Mouse (Mus musculus) thymus, postnatal 25 days (tissue): ENCODE measurements around the gene Fam84b.
"Not testable (repeated sequence)": the region's sequence is repeated elsewhere in the genome, so short reads cannot be mapped to it uniquely, and the experiment has no call there.

ENCODE experiments used
- DNase-seq: peaks from one replicate; pipeline ENCODE4 v3.0.0; 2022

Fam84b gene

DNA sequence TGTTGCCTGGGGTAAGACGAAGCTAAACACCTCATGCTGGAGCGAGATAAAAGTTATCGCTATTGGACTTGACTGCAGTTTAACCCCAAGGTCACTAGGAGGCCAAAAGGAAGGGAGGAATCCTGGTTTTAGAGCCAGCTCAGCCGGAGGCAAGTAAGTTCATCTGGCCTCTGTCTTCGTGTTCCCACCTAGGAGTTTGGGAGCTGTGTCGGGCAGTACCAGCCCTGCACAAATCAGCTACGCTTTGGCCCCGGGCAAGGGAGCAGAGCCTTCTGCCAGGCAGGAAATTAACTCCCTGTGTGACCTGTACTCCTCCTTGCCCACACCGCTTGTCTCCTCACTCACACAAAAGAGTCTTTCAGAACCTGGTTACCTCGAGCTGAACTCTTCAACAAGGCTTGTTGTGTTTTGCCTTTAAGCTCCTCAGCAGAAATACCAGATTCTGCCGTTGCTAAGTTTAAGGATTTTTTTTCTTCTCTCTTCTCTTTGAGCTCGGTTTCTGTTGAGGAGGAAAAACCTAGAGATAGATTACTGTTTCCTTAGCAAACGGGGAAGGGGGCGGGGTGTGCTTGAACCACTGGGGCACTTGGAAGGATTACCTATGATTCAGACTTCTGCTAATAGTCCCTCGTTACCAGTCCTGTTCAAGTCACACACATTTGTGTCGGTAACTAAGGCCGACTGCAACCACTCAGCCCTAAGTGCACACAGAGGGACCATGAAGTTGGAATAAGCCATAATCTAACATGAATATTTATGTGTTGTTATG, at the start of gene Fam84b:
TSS of gene Fam84b (minus strand) at position 548 of the 769 bp plus-strand sequence.
- no peak for DNase-seq

GRCm38 (mm10) chr15:60898187-60898965, 44.8 kb upstream of the Fam84b start:
- no peak for DNase-seq

- DNase-seq: no peak
These were observed 42.5 kb upstream of the Fam84b start for GRCm38 (mm10) chr15:60896040-60896439.

GRCm38 (mm10) chr15:60892976-60893463, 39.4 kb upstream of the Fam84b start:
- DNase-seq: no peak

DNA sequence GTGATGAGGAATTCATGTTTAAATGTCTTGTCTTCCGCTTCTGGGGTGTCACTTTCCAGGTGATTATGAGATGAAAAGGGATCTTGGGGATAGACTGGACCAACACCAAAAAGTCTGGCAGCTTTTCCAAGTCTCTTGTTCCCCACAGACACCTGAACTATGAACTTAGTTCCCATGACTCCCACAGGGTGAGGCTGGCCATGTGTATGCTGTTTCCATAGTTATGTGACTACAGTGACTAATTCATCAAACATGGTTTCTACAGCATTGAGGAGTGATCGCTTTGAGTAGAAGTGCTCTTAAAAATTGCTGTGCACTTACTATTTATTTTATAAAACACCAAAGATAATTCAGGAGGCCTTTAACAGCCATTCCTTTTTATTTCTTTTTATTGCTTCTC, 35.1 kb upstream of the Fam84b start:
- DNase-seq: no peak

- no peak for DNase-seq
These were observed 22.1 kb upstream of the Fam84b start for GRCm38 (mm10) chr15:60875721-60876120.

- DNase-seq: no peak
These were observed 8.8 kb upstream of the Fam84b start for GRCm38 (mm10) chr15:60862417-60862816.

DNA sequence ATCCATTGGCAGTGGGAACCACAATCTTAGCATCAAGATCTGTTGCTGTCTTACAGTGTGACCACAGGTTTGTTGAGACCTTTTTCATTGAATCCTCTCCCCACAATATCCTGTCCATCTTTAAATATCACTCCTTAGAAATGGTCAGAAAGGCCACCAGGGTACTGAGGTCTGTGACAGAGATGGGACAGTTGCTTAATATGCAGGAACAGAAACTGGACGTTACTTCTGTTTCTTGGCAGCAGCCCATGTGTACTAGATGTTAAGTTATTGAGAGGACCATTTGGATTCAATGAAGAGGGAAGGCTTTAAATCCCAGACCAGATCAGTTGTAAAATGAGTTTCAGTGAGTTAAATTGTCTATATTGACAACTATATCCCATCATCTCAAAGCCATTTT, 1.5 kb upstream of the Fam84b start:
- no peak for DNase-seq

DNA sequence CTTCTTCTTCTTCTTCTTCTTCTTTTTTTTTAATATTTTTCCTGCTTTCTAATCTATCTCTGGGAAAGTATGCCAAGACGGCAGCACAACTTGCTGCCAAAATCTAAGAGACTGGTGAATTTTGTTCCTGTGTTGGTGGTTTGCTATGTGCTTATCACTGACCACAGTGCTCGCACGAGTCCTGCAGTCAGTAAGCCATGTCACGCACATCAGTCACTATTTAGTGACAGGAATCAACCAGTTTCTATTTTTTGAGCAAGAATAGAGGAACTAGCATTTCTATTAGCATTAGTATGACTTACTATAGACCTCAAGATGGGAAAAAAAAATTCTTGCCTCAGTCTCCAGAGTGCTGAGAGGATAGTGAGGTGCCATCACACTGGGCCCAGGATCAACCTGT, 573 bp upstream of the Fam84b start:
- no peak for DNase-seq

- DNase-seq: no peak
These were observed 4.9 kb downstream of the Fam84b start for GRCm38 (mm10) chr15:60848630-60849029.

GRCm38 (mm10) chr15:60846291-60846690, 7.3 kb downstream of the Fam84b start:
- no peak for DNase-seq

- no peak for DNase-seq
These were observed 7.7 kb downstream of the Fam84b start for GRCm38 (mm10) chr15:60845886-60846285.

DNA sequence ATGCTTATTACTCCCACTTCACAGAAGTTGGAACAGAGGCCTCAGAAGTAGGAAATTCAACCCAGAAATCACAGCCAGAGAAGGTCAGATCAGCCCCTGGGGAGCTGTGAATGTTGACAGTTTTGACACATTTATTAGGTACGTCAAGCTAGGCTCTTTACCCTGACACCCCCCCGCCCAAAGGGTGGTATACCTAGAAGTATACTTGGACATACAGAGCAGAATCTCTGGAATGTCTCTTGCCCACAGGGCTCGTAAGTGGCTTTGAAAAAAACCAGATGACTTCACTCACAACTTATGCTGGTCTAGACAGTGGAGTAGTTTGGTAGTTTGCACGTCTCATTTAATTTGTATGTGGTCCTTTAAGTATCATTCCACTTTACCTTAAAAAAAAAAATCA, 11.8 kb downstream of the Fam84b start:
- DNase-seq: no peak

DNA sequence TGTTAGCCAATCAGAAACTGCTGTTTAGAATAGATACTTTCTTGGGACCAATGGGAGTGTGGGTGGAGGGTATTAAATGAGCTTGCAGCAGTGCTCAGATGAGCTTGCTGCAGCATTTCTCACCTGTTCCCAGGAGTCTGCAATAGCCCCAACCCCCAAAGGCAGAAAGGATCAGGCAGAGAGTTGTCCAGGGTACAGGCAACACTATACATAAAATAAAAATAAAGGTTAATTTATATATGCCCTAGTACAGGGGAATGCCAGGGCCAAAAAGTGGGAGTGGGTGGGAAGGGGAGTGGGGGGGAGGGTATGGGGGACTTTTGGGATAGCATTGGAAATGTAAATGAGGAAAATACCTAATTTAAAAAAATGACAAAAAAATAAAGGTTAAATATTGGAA, 12.3 kb downstream of the Fam84b start:
- DNase-seq: not testable (repeated sequence)

DNA sequence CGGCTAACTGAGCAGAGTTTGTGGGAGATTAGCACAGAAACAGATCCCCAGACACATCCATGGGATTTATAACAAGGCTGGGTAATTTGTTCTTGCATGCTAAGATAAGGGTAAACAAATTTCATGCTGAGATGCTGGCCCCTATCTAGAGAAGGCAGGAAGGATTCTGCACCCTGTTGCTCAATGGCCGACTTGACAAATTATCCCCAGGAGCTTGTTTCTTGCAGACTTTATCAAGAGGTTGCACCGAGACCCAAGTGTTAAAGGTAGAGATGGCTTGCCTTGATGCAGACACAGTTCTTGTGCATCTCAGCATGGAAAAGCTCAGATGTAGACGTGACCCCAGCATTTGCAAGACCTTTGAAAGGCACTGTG, 13.3 kb downstream of the Fam84b start:
- DNase-seq: no peak

DNA sequence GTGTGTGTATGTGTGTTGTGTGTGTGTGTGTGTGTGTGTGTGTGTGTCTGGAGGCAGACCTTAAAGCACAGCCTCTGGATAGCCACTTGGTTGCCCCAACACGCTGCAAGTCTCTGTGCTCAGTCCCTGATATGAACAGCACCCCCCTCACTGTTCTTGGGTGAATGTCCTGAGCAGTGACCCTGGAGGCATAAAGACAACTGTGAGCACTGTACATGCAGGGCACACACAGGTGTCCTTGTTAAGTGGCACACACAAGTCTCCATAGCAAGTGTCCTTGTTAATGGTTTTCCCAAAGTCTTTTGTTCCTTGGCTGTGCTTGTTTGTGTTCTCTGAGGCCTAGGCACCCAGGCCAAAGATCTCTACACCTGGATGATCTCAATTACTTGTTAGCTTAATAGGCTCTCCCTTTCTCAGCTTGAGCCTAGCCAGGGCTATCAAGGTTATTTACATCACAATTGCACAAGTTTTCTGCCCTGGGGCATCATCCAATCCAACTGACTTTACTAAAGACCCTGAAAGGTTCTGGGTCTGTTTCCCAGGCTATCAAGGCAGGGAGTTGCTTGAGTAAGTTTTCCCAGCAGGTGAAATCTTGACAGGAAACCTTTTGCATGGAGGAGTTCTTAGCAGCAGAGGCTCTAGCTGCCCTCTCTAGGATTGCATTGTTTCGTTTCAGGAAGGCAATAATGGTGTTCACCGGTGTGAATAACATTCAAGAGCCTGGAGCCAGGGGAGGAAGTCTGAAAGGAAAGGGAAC, 13.9 kb downstream of the Fam84b start:
- no peak for DNase-seq

DNA sequence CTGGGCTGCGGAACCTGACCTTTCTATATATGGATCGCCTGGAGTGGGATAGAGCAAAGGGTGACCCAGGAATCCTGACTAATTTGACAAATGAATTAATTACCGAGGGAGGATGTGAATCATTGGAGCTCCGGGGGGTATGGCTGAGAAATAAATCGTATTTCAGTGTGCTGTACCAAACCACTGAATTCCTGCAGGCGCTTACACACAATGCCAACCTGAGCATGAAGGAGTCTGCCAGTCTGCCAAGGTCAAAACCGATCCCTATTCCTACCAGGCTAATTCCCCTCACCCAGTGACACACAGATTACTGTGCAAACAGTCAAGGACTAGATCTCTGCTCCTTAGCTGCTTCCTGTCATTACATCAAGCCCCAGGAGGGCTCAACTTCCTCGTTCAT, 15.4 kb downstream of the Fam84b start:
- DNase-seq: no peak

DNA sequence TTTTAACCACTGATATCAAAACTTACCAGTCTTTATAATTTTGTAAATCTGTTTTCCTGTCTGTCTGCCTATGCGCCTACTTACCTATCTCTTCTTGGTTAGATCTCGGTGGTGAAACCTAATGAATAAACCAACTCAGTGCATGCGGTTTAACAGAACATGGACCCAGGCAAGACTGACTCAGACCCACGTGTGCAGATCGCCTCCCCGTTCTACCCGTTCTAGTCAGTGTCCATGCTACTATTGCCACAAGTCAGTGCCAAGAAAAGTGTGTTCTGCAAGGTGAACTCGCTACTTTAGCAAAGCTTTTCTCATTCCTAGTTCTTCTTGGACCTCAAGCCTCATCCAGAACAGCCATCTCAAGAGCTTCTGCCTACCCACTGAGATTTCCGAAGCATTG, 15.9 kb downstream of the Fam84b start:
- DNase-seq: no peak

GRCm38 (mm10) chr15:60836321-60836720, 17.3 kb downstream of the Fam84b start:
- DNase-seq: no peak

GRCm38 (mm10) chr15:60834598-60835571, 18.7 kb downstream of the Fam84b start:
- DNase-seq: no peak

DNA sequence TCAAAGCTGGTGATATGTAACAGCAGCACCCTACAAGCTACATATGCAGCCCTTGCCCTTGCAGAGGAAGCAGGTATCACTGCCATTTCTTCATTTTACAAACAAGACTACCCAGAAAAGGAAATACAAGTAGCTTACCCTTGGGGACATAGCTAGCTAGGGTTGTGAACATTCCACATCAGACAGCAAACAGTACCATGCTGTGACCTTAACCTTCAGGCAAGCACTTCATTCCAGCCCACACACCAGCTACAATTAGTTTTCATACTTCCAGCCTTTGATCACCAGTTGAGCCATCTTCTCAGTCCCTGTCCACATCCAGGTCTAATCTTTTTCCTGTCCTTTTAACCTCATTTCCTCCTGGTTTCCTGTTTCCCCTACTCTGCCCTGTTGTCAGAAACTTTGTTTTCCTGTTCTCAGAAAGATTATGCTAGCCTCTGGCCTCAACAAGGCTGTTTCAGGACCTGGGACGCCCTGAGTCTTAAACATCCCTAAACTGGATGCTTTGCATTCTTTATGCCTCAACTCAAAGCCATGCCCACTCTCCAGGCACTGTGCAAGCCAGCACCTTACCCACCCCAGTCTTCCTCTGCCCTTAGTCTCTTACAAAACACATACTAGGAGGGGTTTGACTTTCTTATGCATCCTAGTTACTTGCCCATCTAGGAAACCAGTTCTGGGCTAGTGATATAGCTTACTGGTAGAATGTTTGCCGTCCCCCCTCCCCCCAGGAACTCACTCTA, 19.9 kb downstream of the Fam84b start:
- no peak for DNase-seq
